Mouse (Mus musculus): ENCODE data around the gene Actl11. TPM values are rescaled to one million over a fixed set of nuclear protein-coding genes. Genes with fewer than 3 reads are reported as not detected.

Actl11 gene
- polyA plus RNA-seq, 1 experiment = not detected

DNA sequence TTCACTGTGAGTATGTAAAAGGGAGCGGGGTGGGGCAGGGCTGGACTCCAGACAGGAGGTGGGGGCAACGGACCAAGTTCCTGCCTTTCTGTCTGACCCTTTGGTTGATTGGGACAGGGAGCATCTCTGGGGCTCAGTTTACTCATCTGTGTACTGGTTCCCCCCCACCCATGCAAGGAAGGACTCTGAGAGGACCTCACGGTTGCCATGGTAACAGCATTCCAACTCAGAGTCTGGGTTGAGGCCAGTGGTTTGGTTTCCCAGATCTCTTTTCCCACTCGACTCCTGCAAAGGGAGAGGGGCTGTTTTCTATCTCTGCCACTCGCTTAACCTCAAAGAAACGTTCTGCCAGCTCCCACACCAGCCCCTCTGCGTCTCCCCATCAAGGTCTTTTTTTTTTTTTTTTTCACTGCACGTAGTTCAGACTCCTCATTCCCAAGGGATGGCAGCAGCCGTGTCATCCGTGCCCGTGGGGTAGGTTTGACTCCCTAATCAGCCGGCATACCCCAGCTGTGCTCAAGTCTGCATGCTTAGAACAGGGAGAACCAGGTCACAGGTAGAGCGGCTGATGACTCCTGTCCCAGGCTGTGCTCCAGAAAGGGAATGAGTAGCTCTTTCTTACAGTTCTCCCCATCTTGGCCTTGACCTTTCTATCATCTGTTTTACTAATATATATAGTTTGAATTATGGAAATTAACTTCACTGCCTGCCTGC, 10.2 kb upstream of the Actl11 start:
- H3K27ac ChIP-seq (ENCODE audit: insufficient read depth, low read depth, low read length) = no peak overlapping the region
- TF ChIP-seq CTCF (IDR thresholded peaks at IDR 0.05; ENCODE audit: insufficient read depth, low read depth, low read length) (no peak), POLR2A (IDR thresholded peaks at IDR 0.05; ENCODE audit: insufficient read depth, low read depth, low read length) (no peak)
- WGBS = 28% methylated on average over 13 of the region's 13 CpGs
- H3K4me3 ChIP-seq (ENCODE audit: insufficient read depth, low read depth, low read length) = no peak overlapping the region
- H3K4me1 ChIP-seq (ENCODE audit: control insufficient read depth, insufficient read depth, low read length) = peaks cover 13% of the 10 kb centered on the region

DNA sequence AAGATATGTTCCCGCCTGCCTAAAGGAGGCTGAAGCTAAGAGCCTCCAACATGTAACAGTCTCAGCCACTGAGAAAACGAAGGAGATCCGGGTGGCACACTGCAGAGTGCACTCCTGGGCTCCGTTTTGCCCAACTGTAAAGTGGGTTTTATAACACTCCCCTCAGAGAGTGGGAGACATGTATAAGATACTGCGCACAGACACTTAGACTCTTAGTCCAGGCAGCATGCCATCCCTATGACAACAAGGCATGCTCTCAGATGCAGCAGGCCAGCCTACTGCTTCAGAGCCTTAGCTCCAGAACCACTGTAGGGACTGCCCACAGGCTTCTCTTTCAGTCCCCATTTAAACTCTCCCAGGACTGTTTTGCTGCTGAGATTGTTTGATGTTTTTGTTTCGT, 9.4 kb upstream of the Actl11 start:
- WGBS = 70% methylated on average over 6 of the region's 6 CpGs
- TF ChIP-seq CTCF (IDR thresholded peaks at IDR 0.05; ENCODE audit: insufficient read depth, low read depth, low read length) (no peak), POLR2A (IDR thresholded peaks at IDR 0.05; ENCODE audit: insufficient read depth, low read depth, low read length) (no peak)
- H3K4me3 ChIP-seq (ENCODE audit: insufficient read depth, low read depth, low read length) = no peak overlapping the region
- H3K27ac ChIP-seq (ENCODE audit: insufficient read depth, low read depth, low read length) = no peak overlapping the region
- H3K4me1 ChIP-seq (ENCODE audit: control insufficient read depth, insufficient read depth, low read length) = peaks cover 22% of the 10 kb centered on the region

DNA sequence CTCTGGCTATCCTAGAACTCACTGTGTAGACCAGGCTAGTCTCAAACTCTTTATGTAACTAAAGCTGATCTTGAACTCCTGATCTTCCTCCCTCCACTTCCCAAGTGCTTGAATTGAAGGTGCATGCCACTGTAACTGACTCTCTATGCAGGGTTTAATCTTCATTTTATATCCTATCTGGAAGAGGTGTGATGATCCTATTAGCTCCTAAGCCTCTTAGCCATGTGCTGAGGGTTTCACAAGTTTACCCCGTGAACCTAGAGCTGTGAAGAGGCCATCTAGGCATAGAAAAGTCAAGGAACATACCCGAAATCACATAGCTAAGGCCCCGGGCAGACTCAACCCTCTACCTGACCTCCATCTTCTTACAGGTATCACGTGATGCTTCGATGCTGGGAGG, 8.8 kb upstream of the Actl11 start:
- TF ChIP-seq CTCF (IDR thresholded peaks at IDR 0.05; ENCODE audit: insufficient read depth, low read depth, low read length) = no peak
- TF ChIP-seq POLR2A (IDR thresholded peaks at IDR 0.05; ENCODE audit: insufficient read depth, low read depth, low read length) = no peak
- WGBS = 82% methylated on average over 5 of the region's 5 CpGs
- Histone ChIP-seq H3K4me1 (ENCODE audit: control insufficient read depth, insufficient read depth, low read length) (peaks cover 27% of the 10 kb centered on the region), H3K4me3 (ENCODE audit: insufficient read depth, low read depth, low read length) (no peak overlapping the region), H3K27ac (ENCODE audit: insufficient read depth, low read depth, low read length) (no peak overlapping the region)

DNA sequence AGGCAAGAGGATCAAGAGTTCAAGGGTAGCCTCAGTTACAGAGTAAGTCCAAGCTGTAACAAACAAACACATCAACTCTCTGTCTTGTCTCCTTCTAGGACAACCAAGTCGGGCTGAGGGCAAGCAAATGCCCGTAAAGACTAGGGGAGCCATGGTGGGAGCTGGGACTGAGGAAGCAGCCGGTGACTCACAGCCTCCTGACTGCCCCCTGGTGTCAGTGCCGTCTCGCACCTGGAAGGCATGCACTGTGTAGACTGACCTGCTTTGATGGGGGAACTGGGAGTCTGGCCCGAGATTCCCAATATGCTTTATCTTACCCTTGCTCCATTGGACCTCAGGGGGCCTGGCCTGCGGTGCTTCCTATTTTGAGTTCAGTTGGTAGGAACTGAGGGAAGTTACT, 5.2 kb upstream of the Actl11 start:
- no peak for TF ChIP-seq POLR2A (IDR thresholded peaks at IDR 0.05; ENCODE audit: insufficient read depth, low read depth, low read length)
- peak; percentile 28; the same call in 1 of the 2 replicates for TF ChIP-seq CTCF (IDR thresholded peaks at IDR 0.05; ENCODE audit: insufficient read depth, low read depth, low read length)
- 32% methylated on average over 7 of the region's 7 CpGs for WGBS
- H3K27ac ChIP-seq (ENCODE audit: insufficient read depth, low read depth, low read length) = peak overlapping the region; percentile 92; the same call in 1 of the 2 replicates
- H3K4me1 ChIP-seq (ENCODE audit: control insufficient read depth, insufficient read depth, low read length) = peaks cover 45% of the 10 kb centered on the region
- no peak overlapping the region for H3K4me3 ChIP-seq (ENCODE audit: insufficient read depth, low read depth, low read length)

DNA sequence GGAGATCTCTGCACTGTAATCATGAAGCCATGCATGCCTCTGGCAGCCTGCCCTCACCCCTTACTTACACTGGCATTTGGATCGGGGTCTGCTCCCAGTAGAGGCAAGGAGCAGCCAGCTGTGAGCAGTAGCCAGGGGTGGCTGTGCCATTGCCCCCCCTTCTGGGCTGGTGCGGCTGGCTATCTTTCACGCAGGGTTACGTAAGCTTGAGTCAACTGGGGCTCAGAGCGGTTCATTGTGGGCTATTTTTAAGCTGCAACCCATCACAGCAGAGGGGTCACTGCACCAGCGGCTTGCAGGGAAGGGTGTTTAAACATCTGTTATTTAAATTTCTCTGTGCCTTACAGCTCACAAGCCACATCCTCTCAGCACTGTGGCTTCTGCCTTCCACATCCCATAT, 4.3 kb upstream of the Actl11 start:
- TF ChIP-seq CTCF (IDR thresholded peaks at IDR 0.05; ENCODE audit: insufficient read depth, low read depth, low read length) = no peak
- Histone ChIP-seq H3K4me3 (ENCODE audit: insufficient read depth, low read depth, low read length) (no peak overlapping the region), H3K27ac (ENCODE audit: insufficient read depth, low read depth, low read length) (peak overlapping the region; percentile 92), H3K4me1 (ENCODE audit: control insufficient read depth, insufficient read depth, low read length) (peaks cover 48% of the 10 kb centered on the region)
- WGBS = 9% methylated on average over 6 of the region's 6 CpGs

DNA sequence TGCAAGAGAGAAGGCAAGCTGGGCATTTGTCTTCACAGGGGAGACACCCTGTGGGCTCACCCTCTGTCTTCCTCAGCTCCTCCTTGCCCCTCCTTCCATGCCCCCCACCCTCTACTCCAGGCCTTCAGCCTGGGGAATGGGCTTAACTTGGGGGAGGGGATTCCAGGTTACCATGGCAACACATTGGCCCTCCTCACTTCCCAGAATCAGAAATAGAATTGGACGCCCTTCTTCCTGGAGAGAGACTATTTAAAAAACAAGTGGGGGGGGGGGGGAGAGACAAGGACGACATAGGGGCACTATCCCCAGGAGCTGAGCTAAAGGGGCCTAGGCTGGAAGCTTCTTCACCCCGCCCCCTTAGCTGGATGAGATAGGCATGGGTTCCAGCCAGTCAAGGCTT, 3.0 kb upstream of the Actl11 start:
- 30% methylated on average over 3 of the region's 3 CpGs for WGBS
- Histone ChIP-seq H3K4me3 (ENCODE audit: insufficient read depth, low read depth, low read length) (no peak overlapping the region), H3K4me1 (ENCODE audit: control insufficient read depth, insufficient read depth, low read length) (peaks cover 48% of the 10 kb centered on the region), H3K27ac (ENCODE audit: insufficient read depth, low read depth, low read length) (peak overlapping the region; percentile 92; the same call in 1 of the 2 replicates)
- TF ChIP-seq POLR2A (IDR thresholded peaks at IDR 0.05; ENCODE audit: insufficient read depth, low read depth, low read length) (no peak), CTCF (IDR thresholded peaks at IDR 0.05; ENCODE audit: insufficient read depth, low read depth, low read length) (no peak)

DNA sequence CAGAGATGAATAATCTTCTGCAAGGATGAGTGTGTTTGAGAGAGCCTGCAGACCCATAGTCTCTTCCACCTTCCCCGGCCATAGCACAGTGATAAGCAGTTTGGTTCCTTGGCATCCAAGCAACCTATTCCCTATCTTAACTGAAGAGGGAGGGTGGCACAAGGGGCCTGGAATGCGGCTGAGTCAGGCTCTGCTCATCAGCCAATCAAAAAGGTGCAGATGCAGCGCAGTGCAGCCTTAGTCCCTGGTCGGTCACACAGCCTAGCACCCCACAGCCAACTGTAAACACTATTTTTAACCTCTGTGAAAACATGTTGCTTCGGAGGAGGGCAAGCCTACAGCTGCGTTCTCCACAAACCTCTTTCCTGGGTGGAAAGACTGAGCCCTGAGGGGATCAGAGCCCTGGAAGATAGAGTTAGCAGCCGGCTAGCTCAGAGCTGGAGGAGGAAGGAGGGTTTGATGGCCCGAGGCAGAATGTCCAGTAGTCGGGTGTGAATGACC, 1.3 kb upstream of the Actl11 start:
- peak overlapping the region; percentile 46; the same call in 1 of the 2 replicates for H3K27ac ChIP-seq (ENCODE audit: insufficient read depth, low read depth, low read length)
- TF ChIP-seq CTCF (IDR thresholded peaks at IDR 0.05; ENCODE audit: insufficient read depth, low read depth, low read length) (no peak), POLR2A (IDR thresholded peaks at IDR 0.05; ENCODE audit: insufficient read depth, low read depth, low read length) (no peak)
- no peak overlapping the region for H3K4me3 ChIP-seq (ENCODE audit: insufficient read depth, low read depth, low read length)
- peaks cover 61% of the 10 kb centered on the region for H3K4me1 ChIP-seq (ENCODE audit: control insufficient read depth, insufficient read depth, low read length)
- WGBS = 29% methylated on average over 9 of the region's 9 CpGs

DNA sequence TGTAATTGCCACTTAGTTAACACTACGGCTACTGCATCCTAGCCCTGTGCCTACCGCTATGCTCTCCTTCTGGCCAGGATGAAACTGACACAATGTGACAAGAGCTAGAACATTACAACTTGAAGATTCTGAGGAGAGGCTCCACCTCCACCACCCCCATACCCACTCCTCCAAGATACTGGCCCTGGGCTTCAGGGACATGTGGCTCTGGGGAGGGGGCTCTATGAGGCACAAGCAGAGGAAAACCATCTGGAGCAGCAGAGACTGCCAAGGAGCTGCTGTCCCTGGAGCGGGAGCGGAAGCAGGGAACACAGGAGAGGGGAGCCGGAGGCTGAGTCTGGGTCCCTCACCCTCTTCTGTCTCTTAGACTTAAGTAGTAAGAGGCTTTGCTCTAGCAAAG, 520 bp upstream of the Actl11 start:
- peaks cover 66% of the 10 kb centered on the region for H3K4me1 ChIP-seq (ENCODE audit: control insufficient read depth, insufficient read depth, low read length)
- WGBS = 49% methylated on average over 5 of the region's 5 CpGs
- H3K4me3 ChIP-seq (ENCODE audit: insufficient read depth, low read depth, low read length) = no peak overlapping the region
- TF ChIP-seq CTCF (IDR thresholded peaks at IDR 0.05; ENCODE audit: insufficient read depth, low read depth, low read length) (no peak), POLR2A (IDR thresholded peaks at IDR 0.05; ENCODE audit: insufficient read depth, low read depth, low read length) (no peak)
- 0 out of 2 replicates have a peak overlapping the region, but pooled peaks have one; percentile 46 for H3K27ac ChIP-seq (ENCODE audit: insufficient read depth, low read depth, low read length)

DNA sequence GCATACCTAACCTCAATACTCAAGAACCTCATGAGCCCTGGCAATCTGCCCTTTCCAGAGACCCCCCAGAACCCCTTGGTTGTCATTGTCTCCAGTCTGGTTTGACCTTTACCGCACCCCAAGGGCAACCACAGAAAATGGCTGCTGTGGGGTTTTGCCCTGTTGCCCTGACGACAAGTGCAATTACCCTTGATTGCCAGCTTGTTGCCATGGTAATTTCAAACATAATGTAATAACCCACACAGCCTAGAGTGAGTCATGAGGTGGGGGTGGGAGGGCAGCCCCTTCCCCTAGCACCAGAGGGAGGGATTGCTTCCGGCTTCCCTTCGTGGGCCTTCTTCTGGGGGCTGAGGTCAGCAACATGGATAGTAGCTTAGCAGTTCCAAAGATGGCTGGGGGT, 4.0 kb downstream of the Actl11 start:
- 38% methylated on average over 4 of the region's 4 CpGs for WGBS
- Histone ChIP-seq H3K27ac (ENCODE audit: insufficient read depth, low read depth, low read length) (peak overlapping the region; percentile 11), H3K4me1 (ENCODE audit: control insufficient read depth, insufficient read depth, low read length) (peaks cover 42% of the 10 kb centered on the region), H3K4me3 (ENCODE audit: insufficient read depth, low read depth, low read length) (no peak overlapping the region)
- TF ChIP-seq CTCF (IDR thresholded peaks at IDR 0.05; ENCODE audit: insufficient read depth, low read depth, low read length) (no peak), POLR2A (IDR thresholded peaks at IDR 0.05; ENCODE audit: insufficient read depth, low read depth, low read length) (no peak)

All from olfactory bulb, adult 2 months (tissue).